Mouse (Mus musculus): ENCODE data around the gene Cfap74. TPM values are rescaled to one million over a fixed set of nuclear protein-coding genes. Genes with fewer than 3 reads are reported as not detected.
"Not testable (repeated sequence)": the region's sequence is repeated elsewhere in the genome, so short reads cannot be mapped to it uniquely, and the experiment has no call there.

Gene Cfap74
- polyA plus RNA-seq, 1 experiment, result 1.2 TPM

- 73% methylated on average over 7 of the region's 7 CpGs for WGBS
Measured at GRCm38 (mm10) chr4:155401121-155401520, 7.9 kb upstream of the Cfap74 start.

GRCm38 (mm10) chr4:155402489-155402888 is 6.5 kb upstream of the Cfap74 start:
- 38% methylated on average over 1 of the region's 1 CpGs for WGBS
- no peak for DNase-seq (ENCODE audit: low read depth, low spot score)

More at GRCm38 (mm10) chr4:155401121-155401520, 7.9 kb upstream of the Cfap74 start:
- DNase-seq (ENCODE audit: low read depth, low spot score), result no peak

- DNase-seq (ENCODE audit: low read depth, low spot score), result no peak
- 6% methylated on average over 8 of the region's 8 CpGs for WGBS
Measured at GRCm38 (mm10) chr4:155408695-155409057, 314 bp upstream of the Cfap74 start.

- 83% methylated on average over 6 of the region's 6 CpGs for WGBS
- DNase-seq (ENCODE audit: low read depth, low spot score), result no peak
Measured at GRCm38 (mm10) chr4:155412124-155412523, 3.1 kb downstream of the Cfap74 start.

- WGBS, result 75% methylated on average over 11 of the region's 11 CpGs
- no peak for DNase-seq (ENCODE audit: low read depth, low spot score)
Measured at GRCm38 (mm10) chr4:155413641-155414335, 4.8 kb downstream of the Cfap74 start.

GRCm38 (mm10) chr4:155414656-155415235 is 5.8 kb downstream of the Cfap74 start:
- no peak for DNase-seq (ENCODE audit: low read depth, low spot score)
- 63% methylated on average over 9 of the region's 9 CpGs for WGBS

GRCm38 (mm10) chr4:155420137-155420536 is 11.1 kb downstream of the Cfap74 start:
- 86% methylated on average over 3 of the region's 3 CpGs for WGBS

GRCm38 (mm10) chr4:155421412-155422370 is 12.7 kb downstream of the Cfap74 start:
- WGBS, result 76% methylated on average over 23 of the region's 30 CpGs
- not testable (repeated sequence) for DNase-seq (ENCODE audit: low read depth, low spot score)

More at GRCm38 (mm10) chr4:155420137-155420536, 11.1 kb downstream of the Cfap74 start:
- no peak for DNase-seq (ENCODE audit: low read depth, low spot score)

- DNase-seq (ENCODE audit: low read depth, low spot score), result no peak
- 71% methylated on average over 5 of the region's 5 CpGs for WGBS
Measured at GRCm38 (mm10) chr4:155423988-155424387, 15.0 kb downstream of the Cfap74 start.

GRCm38 (mm10) chr4:155426272-155426671 is 17.3 kb downstream of the Cfap74 start:
- no peak for DNase-seq (ENCODE audit: low read depth, low spot score)
- WGBS, result 67% methylated on average over 6 of the region's 6 CpGs

GRCm38 (mm10) chr4:155428442-155428841 is 19.5 kb downstream of the Cfap74 start:
- DNase-seq (ENCODE audit: low read depth, low spot score), result no peak

- WGBS, result 86% methylated on average over 3 of the region's 3 CpGs
- no peak for DNase-seq (ENCODE audit: low read depth, low spot score)
Measured at GRCm38 (mm10) chr4:155429202-155429601, 20.2 kb downstream of the Cfap74 start.

GRCm38 (mm10) chr4:155432358-155432757 is 23.4 kb downstream of the Cfap74 start:
- WGBS, result 69% methylated on average over 6 of the region's 6 CpGs
- no peak for DNase-seq (ENCODE audit: low read depth, low spot score)

- DNase-seq (ENCODE audit: low read depth, low spot score), result no peak
- 67% methylated on average over 5 of the region's 5 CpGs for WGBS
Measured at GRCm38 (mm10) chr4:155433993-155434392, 25.0 kb downstream of the Cfap74 start.

- DNase-seq (ENCODE audit: low read depth, low spot score), result no peak
- 67% methylated on average over 3 of the region's 3 CpGs for WGBS
Measured at GRCm38 (mm10) chr4:155442808-155443207, 33.8 kb downstream of the Cfap74 start.

- DNase-seq (ENCODE audit: low read depth, low spot score), result no peak
- 41% methylated on average over 10 of the region's 10 CpGs for WGBS
Measured at GRCm38 (mm10) chr4:155451597-155451996, 42.6 kb downstream of the Cfap74 start.

GRCm38 (mm10) chr4:155458575-155458974 is 49.6 kb downstream of the Cfap74 start:
- 80% methylated on average over 5 of the region's 5 CpGs for WGBS

GRCm38 (mm10) chr4:155463050-155463449 is 54.1 kb downstream of the Cfap74 start:
- DNase-seq (ENCODE audit: low read depth, low spot score), result no peak

More at GRCm38 (mm10) chr4:155458575-155458974, 49.6 kb downstream of the Cfap74 start:
- DNase-seq (ENCODE audit: low read depth, low spot score), result no peak

GRCm38 (mm10) chr4:155463611-155464010 is 54.6 kb downstream of the Cfap74 start:
- DNase-seq (ENCODE audit: low read depth, low spot score), result no peak
- WGBS, result 81% methylated on average over 6 of the region's 6 CpGs

More at GRCm38 (mm10) chr4:155463050-155463449, 54.1 kb downstream of the Cfap74 start:
- whole genome bisulfite sequencing, result 65% methylated on average over 13 of the region's 13 CpGs

- DNase-seq (ENCODE audit: low read depth, low spot score), result no peak
- 83% methylated on average over 4 of the region's 4 CpGs for WGBS
Measured at GRCm38 (mm10) chr4:155464061-155464460, 55.1 kb downstream of the Cfap74 start.
